Mouse (Mus musculus): ENCODE measurements around the gene Rarg. TPM values are rescaled to one million over a fixed set of nuclear protein-coding genes. Genes with fewer than 3 reads are reported as not detected.
A peak's percentile ranks its signal among the peaks of the same experiment; 100 is the strongest.

The Rarg gene
- polyA plus RNA-seq, 1 experiment from 2014 or later, result 38.5 TPM

DNA sequence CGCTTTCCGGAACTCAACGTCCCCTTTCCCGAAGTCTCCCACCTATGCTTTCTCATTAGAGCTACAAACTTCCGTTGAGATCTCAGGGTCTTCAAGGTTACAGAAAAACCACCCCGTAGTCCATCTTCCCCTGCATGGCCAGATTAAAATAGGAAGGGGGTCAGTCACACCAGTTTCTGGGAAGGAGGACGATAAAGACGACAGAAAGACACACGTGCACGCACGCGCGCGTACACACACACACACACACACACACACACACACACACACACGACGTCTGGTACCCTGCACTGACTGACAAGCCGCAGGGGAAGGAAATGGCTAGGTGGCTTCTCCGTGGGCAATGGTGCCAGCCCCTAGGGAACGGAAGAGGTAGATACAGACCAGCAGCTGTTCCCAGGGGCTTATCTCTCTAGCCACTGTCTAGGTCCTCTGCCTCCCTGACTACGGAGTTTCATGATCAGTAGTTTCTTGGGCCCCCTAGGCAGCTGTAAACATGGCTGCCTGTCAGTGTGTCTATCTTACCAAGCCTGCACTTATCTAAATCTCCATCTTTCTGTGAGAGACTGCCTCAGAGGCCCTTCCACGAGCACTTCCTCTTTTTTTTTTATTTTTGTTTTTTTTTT, 32.2 kb downstream of the Rarg start:
- ATAC-seq (ENCODE audit: insufficient read depth), result no peak
- H3K9ac ChIP-seq, result peak overlapping the region; percentile 54

DNA sequence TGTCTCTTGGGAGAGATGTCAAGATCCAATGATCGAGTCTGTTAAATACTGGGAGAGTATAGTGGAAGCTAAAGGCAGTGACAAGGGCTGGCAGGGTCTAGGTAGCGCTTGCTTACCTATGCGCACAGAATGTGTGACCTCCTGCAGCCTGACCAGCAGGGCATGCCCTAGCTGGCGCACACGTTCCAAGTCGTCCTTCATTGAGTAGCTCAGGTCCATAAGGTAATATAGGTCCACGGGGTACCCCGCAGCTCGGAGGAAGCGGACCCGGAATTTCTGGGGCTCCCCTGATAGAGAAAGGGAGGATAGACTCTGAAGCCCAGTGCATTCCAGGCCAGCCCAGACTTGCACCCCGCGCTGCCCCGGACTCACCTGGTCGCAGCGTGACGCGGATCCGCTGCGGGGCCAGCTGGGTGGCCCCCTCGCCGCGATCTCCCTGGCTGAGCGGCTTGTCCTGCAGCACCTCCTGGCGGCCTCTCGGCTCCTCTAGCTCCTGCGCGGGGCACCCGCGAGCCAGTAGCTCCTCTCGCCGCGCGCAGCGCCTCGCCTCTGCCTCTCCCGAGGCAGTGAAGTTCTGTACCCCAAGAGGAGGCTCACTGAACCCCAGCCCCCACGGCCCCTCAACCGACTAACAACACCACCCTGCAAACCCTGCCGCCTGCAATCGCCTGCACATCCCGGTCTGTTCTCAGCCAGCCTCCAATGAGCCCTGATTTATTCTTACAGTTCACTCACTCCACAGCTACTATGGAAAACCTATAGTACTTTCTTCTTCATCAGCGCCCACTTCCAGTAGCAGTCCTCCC, 32.9 kb downstream of the Rarg start:
- peak; percentile 92 for DNase-seq
- peaks cover 15% of the 10 kb centered on the region; the same call in 1 of the 2 replicates for H3K27me3 ChIP-seq (ENCODE audit: insufficient read depth, low read length)
- H3K27ac ChIP-seq (ENCODE audit: low read depth), result no peak overlapping the region
- peak; percentile 93 for ATAC-seq (ENCODE audit: insufficient read depth)
- peak overlapping the region; percentile 54 for H3K9ac ChIP-seq
- no peaks in the 10 kb centered on the region for H3K36me3 ChIP-seq (ENCODE audit: insufficient read depth)
- H3K4me3 ChIP-seq (ENCODE audit: low read depth, low read length), result peak overlapping the region; percentile 41
- H3K4me2 ChIP-seq, result peak overlapping the region; percentile 88
- TF ChIP-seq CTCF (IDR thresholded peaks at IDR 0.05; ENCODE audit: low read depth), result peak; percentile 73
- WGBS, result 2% methylated on average over 43 of the region's 43 CpGs
- no peaks in the 10 kb centered on the region for H3K9me3 ChIP-seq (ENCODE audit: low read depth, low read length)
- H3K4me1 ChIP-seq (ENCODE audit: insufficient read depth), result no peaks in the 10 kb centered on the region

More for the DNA sequence above, 32.2 kb downstream of the Rarg start:
- 7% methylated on average over 21 of the region's 21 CpGs for WGBS
- peaks cover 15% of the 10 kb centered on the region; the same call in 1 of the 2 replicates for H3K27me3 ChIP-seq (ENCODE audit: insufficient read depth, low read length)
- H3K9me3 ChIP-seq (ENCODE audit: low read depth, low read length), result no peaks in the 10 kb centered on the region
- DNase-seq, result no peak
- H3K4me2 ChIP-seq, result peak overlapping the region; percentile 88
- no peaks in the 10 kb centered on the region for H3K36me3 ChIP-seq (ENCODE audit: insufficient read depth)
- H3K4me1 ChIP-seq (ENCODE audit: insufficient read depth), result no peaks in the 10 kb centered on the region
- TF ChIP-seq CTCF (IDR thresholded peaks at IDR 0.05; ENCODE audit: low read depth), result no peak
- no peak overlapping the region for H3K27ac ChIP-seq (ENCODE audit: low read depth)
- H3K4me3 ChIP-seq (ENCODE audit: low read depth, low read length), result peak overlapping the region; percentile 41

DNA sequence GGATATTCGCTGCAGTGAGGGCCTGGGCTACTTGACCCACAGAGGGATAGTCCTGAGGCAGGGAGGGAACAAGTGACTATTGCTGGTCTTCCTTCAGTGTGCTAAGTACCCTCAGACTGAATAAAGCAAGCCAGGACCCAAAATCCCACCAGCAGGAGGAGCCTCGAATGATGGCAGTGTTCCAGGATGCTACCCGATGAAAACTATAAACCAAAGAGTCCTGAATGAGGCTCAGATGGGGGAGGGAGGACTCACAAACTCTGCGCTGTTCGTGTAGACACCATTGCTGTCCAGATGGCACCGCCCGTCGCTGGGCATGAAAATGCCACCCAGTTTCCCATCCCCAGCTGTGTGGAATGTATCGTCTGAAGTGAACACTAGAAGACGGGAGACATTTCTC, 34.9 kb downstream of the Rarg start:
- DNase-seq (peak; percentile 70), ATAC-seq (ENCODE audit: insufficient read depth) (no peak)
- H3K27me3 ChIP-seq (ENCODE audit: insufficient read depth, low read length), result peaks cover 15% of the 10 kb centered on the region; the same call in 1 of the 2 replicates
- H3K4me2 ChIP-seq, result no peak overlapping the region
- 52% methylated on average over 10 of the region's 10 CpGs for WGBS
- no peaks in the 10 kb centered on the region for H3K9me3 ChIP-seq (ENCODE audit: low read depth, low read length)
- no peaks in the 10 kb centered on the region for H3K36me3 ChIP-seq (ENCODE audit: insufficient read depth)
- H3K4me3 ChIP-seq (ENCODE audit: low read depth, low read length), result no peak overlapping the region
- no peaks in the 10 kb centered on the region for H3K4me1 ChIP-seq (ENCODE audit: insufficient read depth)
- peak; percentile 43 for TF ChIP-seq CTCF (IDR thresholded peaks at IDR 0.05; ENCODE audit: low read depth)
- H3K27ac ChIP-seq (ENCODE audit: low read depth), result no peak overlapping the region
- no peak overlapping the region for H3K9ac ChIP-seq

DNA sequence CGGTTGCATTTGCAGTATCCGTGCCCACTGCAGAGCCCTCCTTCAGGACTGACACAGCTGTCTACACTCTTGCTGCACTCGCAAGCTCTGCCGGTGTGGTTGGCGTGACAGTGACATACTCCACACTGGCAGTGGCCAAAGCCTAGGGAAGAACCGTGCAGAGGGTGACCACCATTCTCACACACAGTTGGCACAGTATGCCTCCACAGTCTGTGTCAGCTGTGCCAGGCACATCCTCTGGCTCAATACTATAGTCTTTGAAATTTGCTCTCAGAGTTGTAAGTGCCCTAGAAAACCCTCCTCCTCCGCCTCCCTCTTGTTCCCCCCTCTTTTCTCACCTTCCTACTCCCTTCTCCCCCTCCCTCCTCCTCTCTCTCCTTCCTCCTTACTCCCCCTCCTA, 40.0 kb downstream of the Rarg start:
- TF ChIP-seq CTCF (IDR thresholded peaks at IDR 0.05; ENCODE audit: low read depth), result no peak
- Histone ChIP-seq H3K27ac (ENCODE audit: low read depth) (no peak overlapping the region), H3K4me3 (ENCODE audit: low read depth, low read length) (no peak overlapping the region), H3K9ac (no peak overlapping the region), H3K9me3 (ENCODE audit: low read depth, low read length) (no peaks in the 10 kb centered on the region), H3K4me2 (no peak overlapping the region), H3K4me1 (ENCODE audit: insufficient read depth) (no peaks in the 10 kb centered on the region), H3K27me3 (ENCODE audit: insufficient read depth, low read length) (no peaks in the 10 kb centered on the region), H3K36me3 (ENCODE audit: insufficient read depth) (peaks cover 41% of the 10 kb centered on the region)
- ATAC-seq (ENCODE audit: insufficient read depth), result peak; percentile 42; the same call in 1 of the 2 replicates
- no peak for DNase-seq
- 52% methylated on average over 7 of the region's 7 CpGs for WGBS

DNA sequence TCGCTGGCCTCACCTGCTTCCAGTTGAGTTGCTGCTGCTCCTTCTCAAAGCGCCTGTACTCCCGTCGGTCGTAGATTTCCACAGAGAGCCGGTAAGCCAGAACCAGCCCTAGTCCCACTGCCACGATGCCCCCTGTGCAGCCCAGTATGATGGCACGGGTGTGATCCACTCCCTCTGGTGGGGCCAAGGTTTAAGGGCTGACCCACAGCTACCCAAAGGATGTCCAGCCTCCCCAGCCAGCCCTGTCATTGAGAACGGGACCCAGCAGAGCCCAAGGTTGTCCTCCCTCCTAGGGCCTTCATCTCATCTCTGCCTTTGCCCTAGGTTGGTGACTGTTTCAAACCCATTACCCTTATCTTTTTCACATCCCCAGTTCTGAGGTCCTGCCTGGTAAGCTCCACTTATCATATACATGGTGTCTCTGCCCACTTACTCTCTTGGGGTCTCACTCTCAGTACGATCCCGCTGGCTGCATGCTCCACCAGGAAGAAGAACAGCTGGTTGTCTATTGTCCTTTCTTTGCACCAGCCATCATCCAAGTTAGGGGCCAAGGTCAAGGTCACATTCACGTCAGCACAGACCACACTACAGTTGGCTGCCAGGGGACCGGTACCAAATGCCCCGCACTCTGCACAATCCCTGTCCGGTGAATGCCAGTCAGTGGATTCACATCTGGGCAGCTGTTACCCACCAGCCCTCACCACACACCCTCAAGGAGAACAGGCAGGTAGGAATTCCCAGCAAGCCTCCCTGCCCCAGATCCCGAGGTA, 40.7 kb downstream of the Rarg start:
- peak; percentile 21; the same call in 1 of the 2 replicates for ATAC-seq (ENCODE audit: insufficient read depth)
- no peak for DNase-seq
- Histone ChIP-seq H3K4me1 (ENCODE audit: insufficient read depth) (no peaks in the 10 kb centered on the region), H3K4me2 (no peak overlapping the region), H3K9me3 (ENCODE audit: low read depth, low read length) (no peaks in the 10 kb centered on the region), H3K27ac (ENCODE audit: low read depth) (no peak overlapping the region), H3K9ac (no peak overlapping the region), H3K36me3 (ENCODE audit: insufficient read depth) (peaks cover 48% of the 10 kb centered on the region), H3K27me3 (ENCODE audit: insufficient read depth, low read length) (no peaks in the 10 kb centered on the region), H3K4me3 (ENCODE audit: low read depth, low read length) (no peak overlapping the region)
- 73% methylated on average over 16 of the region's 16 CpGs for WGBS
- no peak for TF ChIP-seq CTCF (IDR thresholded peaks at IDR 0.05; ENCODE audit: low read depth)

DNA sequence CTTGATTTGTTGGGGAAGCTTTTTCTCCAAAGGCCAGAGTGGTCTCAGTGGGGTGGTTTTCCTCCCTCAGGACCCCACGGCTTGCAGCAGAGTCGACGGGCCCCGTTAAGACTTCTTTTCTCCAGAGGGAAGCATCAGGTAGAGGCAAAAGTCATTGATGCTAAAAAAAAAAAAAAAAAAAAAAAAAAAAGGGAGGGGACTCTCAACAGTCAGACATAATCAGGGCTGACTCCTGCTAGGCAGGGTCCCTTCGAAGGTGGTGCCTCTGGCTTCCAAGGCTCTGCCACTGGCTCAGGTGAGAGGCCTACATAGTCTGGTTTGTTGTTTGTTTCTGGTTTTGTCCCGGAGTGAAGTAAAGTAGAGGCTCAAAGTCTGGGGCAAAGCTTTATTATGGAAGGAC, 41.7 kb downstream of the Rarg start:
- Histone ChIP-seq H3K9ac (no peak overlapping the region), H3K9me3 (ENCODE audit: low read depth, low read length) (no peaks in the 10 kb centered on the region), H3K4me1 (ENCODE audit: insufficient read depth) (no peaks in the 10 kb centered on the region), H3K4me3 (ENCODE audit: low read depth, low read length) (no peak overlapping the region), H3K27ac (ENCODE audit: low read depth) (no peak overlapping the region), H3K27me3 (ENCODE audit: insufficient read depth, low read length) (no peaks in the 10 kb centered on the region), H3K36me3 (ENCODE audit: insufficient read depth) (peaks cover 54% of the 10 kb centered on the region), H3K4me2 (no peak overlapping the region)
- DNase-seq (no peak), ATAC-seq (ENCODE audit: insufficient read depth) (no peak)
- WGBS, result 75% methylated on average over 6 of the region's 6 CpGs
- TF ChIP-seq CTCF (IDR thresholded peaks at IDR 0.05; ENCODE audit: low read depth), result no peak

DNA sequence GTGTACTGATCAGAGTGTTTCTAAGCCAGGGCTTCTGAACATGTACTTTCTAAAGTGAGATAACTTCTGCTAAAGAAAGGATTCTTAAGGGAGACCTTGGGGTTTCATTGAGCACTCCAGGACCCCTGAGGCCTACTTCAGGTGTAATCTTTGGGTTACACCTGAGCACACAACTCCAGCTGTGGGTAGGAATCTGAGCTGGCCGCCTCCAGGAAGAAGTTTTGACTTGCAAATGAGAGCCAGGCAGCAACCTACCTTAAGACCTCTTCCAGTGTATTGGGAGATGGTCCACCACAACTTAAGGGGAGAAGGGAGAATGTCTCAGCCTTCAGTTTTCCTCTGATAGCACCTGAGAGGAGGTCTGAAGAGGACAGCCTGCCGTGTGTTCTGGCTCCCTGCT, 43.2 kb downstream of the Rarg start:
- 40% methylated on average over 2 of the region's 2 CpGs for WGBS
- TF ChIP-seq CTCF (IDR thresholded peaks at IDR 0.05; ENCODE audit: low read depth), result no peak
- Histone ChIP-seq H3K9ac (no peak overlapping the region), H3K4me3 (ENCODE audit: low read depth, low read length) (no peak overlapping the region), H3K27me3 (ENCODE audit: insufficient read depth, low read length) (no peaks in the 10 kb centered on the region), H3K9me3 (ENCODE audit: low read depth, low read length) (no peaks in the 10 kb centered on the region), H3K4me1 (ENCODE audit: insufficient read depth) (no peaks in the 10 kb centered on the region), H3K27ac (ENCODE audit: low read depth) (no peak overlapping the region), H3K4me2 (no peak overlapping the region), H3K36me3 (ENCODE audit: insufficient read depth) (peaks cover 68% of the 10 kb centered on the region)
- DNase-seq, result no peak
- no peak for ATAC-seq (ENCODE audit: insufficient read depth)
